Mouse (Mus musculus) thymus, postnatal 0 days (tissue): ENCODE data around the gene Crhr2. TPM values are rescaled to one million over a fixed set of nuclear protein-coding genes. Genes with fewer than 3 reads are reported as not detected.

Experiments used
- DNase-seq: peaks from one replicate; pipeline ENCODE4 v3.0.0-alpha.2; 2015; ENCODE audit warnings: low spot score
- polyA plus RNA-seq: library from polyadenylated mRNA; unstranded; fragments of >200 nt; fragmentation: Nextera tagmentation; extraction: Ambion mirVana; gene quantifications from 2 replicates; pipeline ENCODE4 v1.2.1, GENCODE M21; 2015

Crhr2 gene
- polyA plus RNA-seq, 1 experiment from 2014 or later = 0.07 TPM

GRCm38 (mm10) chr6:55049186-55049585 is 83.6 kb downstream of the Crhr2 start:
- no peak for DNase-seq

DNA sequence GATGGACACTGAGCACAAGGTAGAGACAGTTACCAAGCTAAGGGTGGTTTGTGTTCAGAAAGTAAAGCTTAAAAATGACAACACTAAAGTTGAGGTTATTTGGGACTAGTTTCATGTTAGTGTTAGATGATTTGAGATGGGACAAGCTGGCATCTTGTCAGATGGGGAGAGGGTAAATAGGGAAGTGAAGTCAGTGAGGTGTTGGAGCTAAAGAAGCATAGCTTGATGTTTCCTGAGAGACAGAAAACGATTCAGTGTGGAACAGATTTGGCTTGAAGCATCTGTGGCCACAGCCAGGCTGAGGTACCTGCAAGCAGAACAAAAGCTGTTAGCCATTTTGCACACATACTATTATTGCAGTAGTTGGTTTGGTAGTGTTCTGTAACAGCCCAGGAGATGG is 87.5 kb downstream of the Crhr2 start:
- DNase-seq = no peak

GRCm38 (mm10) chr6:55044542-55044941 is 88.3 kb downstream of the Crhr2 start:
- DNase-seq = no peak

- no peak for DNase-seq
These were observed 89.6 kb downstream of the Crhr2 start for GRCm38 (mm10) chr6:55043206-55043605.

Other genes starting within 250 kb of the Crhr2 start
- gene Nod1, start 160.4 kb downstream of the Crhr2 start, polyA plus RNA-seq = 3.5 and 4.0 TPM in 2 replicates
- gene Ggct, start 140.1 kb downstream of the Crhr2 start, polyA plus RNA-seq = 12.9 and 16.6 TPM in 2 replicates
- 125 and 130 TPM in 2 replicates for gene Gars, start 95.0 kb downstream of the Crhr2 start, polyA plus RNA-seq
- gene Inmt, start 42.0 kb upstream of the Crhr2 start, polyA plus RNA-seq = 2.1 and 3.0 TPM in 2 replicates
- gene Mindy4, start 70.4 kb upstream of the Crhr2 start, polyA plus RNA-seq = 2.3 and 3.5 TPM in 2 replicates
- 45.1 and 51.8 TPM in 2 replicates for gene Aqp1, start 203.4 kb upstream of the Crhr2 start, polyA plus RNA-seq
- 0.10 TPM in 2 replicates for gene Ghrhr, start 243.3 kb upstream of the Crhr2 start, polyA plus RNA-seq